Mouse (Mus musculus) urinary bladder, postnatal 36 days (tissue): ENCODE results near the gene Jpt2.

Source experiments
- DNase-seq, 2 experiments: peaks; one replicate each; pipeline ENCODE4 v3.0.0; 2022; ENCODE audit warnings: low spot score in 2 of 2, mixed read lengths in 1 of 2

The Jpt2 gene

GRCm38 (mm10) chr17:24907591-24907990, 52.9 kb downstream of the Jpt2 start:
- DNase-seq, result no peak

GRCm38 (mm10) chr17:24903767-24904166, 56.7 kb downstream of the Jpt2 start:
- DNase-seq, result no peak

GRCm38 (mm10) chr17:24902671-24903474, 57.6 kb downstream of the Jpt2 start:
- DNase-seq, result no peak

GRCm38 (mm10) chr17:24902124-24902523, 58.4 kb downstream of the Jpt2 start:
- no peak for DNase-seq

GRCm38 (mm10) chr17:24900014-24900413, 60.5 kb downstream of the Jpt2 start:
- DNase-seq, result no peak

- no peak for DNase-seq
Measured at GRCm38 (mm10) chr17:24899153-24899552, 61.3 kb downstream of the Jpt2 start.

GRCm38 (mm10) chr17:24898041-24898854, 62.2 kb downstream of the Jpt2 start:
- no peak for DNase-seq

- DNase-seq, result no peak
Measured at GRCm38 (mm10) chr17:24897600-24897999, 62.9 kb downstream of the Jpt2 start.

GRCm38 (mm10) chr17:24896993-24897269, 63.6 kb downstream of the Jpt2 start:
- no peak for DNase-seq

- DNase-seq, result peak; percentile 61 to 79
Measured at GRCm38 (mm10) chr17:24896241-24896992, 64.1 kb downstream of the Jpt2 start, which contains the start of gene Nme3. Gene Nme3 (plus strand): TSS chr17:24896500.

- no peak for DNase-seq
Measured at GRCm38 (mm10) chr17:24895571-24896240, 64.8 kb downstream of the Jpt2 start.

GRCm38 (mm10) chr17:24894995-24895547, 65.4 kb downstream of the Jpt2 start, which contains the start of the genes Eme2 and Mrps34:
Gene Eme2 (minus strand): TSS chr17:24895087.
Gene Mrps34 (plus strand): TSS chr17:24895116.
- peak; percentile 79 to 84 for DNase-seq

- no peak for DNase-seq
Measured at GRCm38 (mm10) chr17:24894061-24894994, 66.2 kb downstream of the Jpt2 start.

- DNase-seq, result no peak
Measured at GRCm38 (mm10) chr17:24893276-24893675, 67.2 kb downstream of the Jpt2 start.

- DNase-seq, result no peak
Measured at GRCm38 (mm10) chr17:24892785-24893184, 67.7 kb downstream of the Jpt2 start.

GRCm38 (mm10) chr17:24891321-24891720, 69.2 kb downstream of the Jpt2 start:
- no peak for DNase-seq

GRCm38 (mm10) chr17:24890151-24891092, 70.1 kb downstream of the Jpt2 start:
- no peak for DNase-seq

- no peak for DNase-seq
Measured at GRCm38 (mm10) chr17:24888862-24889261, 71.6 kb downstream of the Jpt2 start.
